8 mouse cellular contexts compared by ENCODE assay signal in genomic region chr4:144999903-145000382, GRCm38 (mm10).
DNase-seq lines count a peak whose midpoint lies in the region; ATAC-seq and TF ChIP-seq lines count a peak whose summit lies in the region.

No protein-coding gene starts in this region.

- no peak overlapping the region for H3K9ac ChIP-seq in forebrain, embryonic 14.5 days (ENCODE audit: low read length)
- H3K9ac ChIP-seq in hindbrain, embryonic 14.5 days = no peak overlapping the region
- H3K9ac ChIP-seq in liver, adult 2 months (ENCODE audit: low read depth, low read length) = no peak overlapping the region; the same call in 1 of the 2 replicates
- no peak overlapping the region for H3K9ac ChIP-seq in midbrain, postnatal 0 days (replicated peaks; ENCODE audit: low read length, poor library complexity, severe bottlenecking)

- 21% methylated on average over 20 of the region's 20 CpGs for WGBS in forebrain, embryonic 14.5 days
- 35% methylated on average over 20 of the region's 20 CpGs for WGBS in hindbrain, embryonic 14.5 days
- 5% methylated on average over 20 of the region's 20 CpGs for WGBS in liver, adult 2 months
- WGBS in midbrain, postnatal 0 days = 57% methylated on average over 20 of the region's 20 CpGs

- H3K4me2 ChIP-seq in forebrain, embryonic 14.5 days (ENCODE audit: low read length) = no peak overlapping the region
- H3K4me2 ChIP-seq in hindbrain, embryonic 14.5 days (replicated peaks) = no peak overlapping the region
- H3K4me2 ChIP-seq in midbrain, postnatal 0 days (ENCODE audit: low read depth, low read length, poor library complexity, severe bottlenecking) = no peak overlapping the region

- H3K27me3 ChIP-seq in forebrain, embryonic 14.5 days (replicated peaks; ENCODE audit: control insufficient read depth, insufficient read depth, low read length) = no peaks in the 10 kb centered on the region
- no peaks in the 10 kb centered on the region for H3K27me3 ChIP-seq in hindbrain, embryonic 14.5 days (ENCODE audit: control insufficient read depth, insufficient read depth, low read length)
- H3K27me3 ChIP-seq in liver, adult 2 months (ENCODE audit: control insufficient read depth, insufficient read depth, low read length) = no peaks in the 10 kb centered on the region
- H3K27me3 ChIP-seq in midbrain, postnatal 0 days (ENCODE audit: insufficient read depth, low read length) = no peaks in the 10 kb centered on the region

- H3K4me3 ChIP-seq in forebrain, embryonic 14.5 days (ENCODE audit: low read depth, low read length) = no peak overlapping the region
- H3K4me3 ChIP-seq in hindbrain, embryonic 14.5 days (replicated peaks; ENCODE audit: low read length) = no peak overlapping the region
- no peak overlapping the region for H3K4me3 ChIP-seq in liver, adult 2 months (ENCODE audit: insufficient read depth, low read depth, low read length)
- H3K4me3 ChIP-seq in midbrain, postnatal 0 days (ENCODE audit: low read depth, low read length) = no peak overlapping the region

- no peaks in the 10 kb centered on the region for H3K9me3 ChIP-seq in forebrain, embryonic 14.5 days (replicated peaks; ENCODE audit: control insufficient read depth, low read length)
- no peaks in the 10 kb centered on the region for H3K9me3 ChIP-seq in hindbrain, embryonic 14.5 days (ENCODE audit: control insufficient read depth, low read length)
- H3K9me3 ChIP-seq in midbrain, postnatal 0 days (ENCODE audit: low read length) = no peaks in the 10 kb centered on the region

- TF ChIP-seq CTCF in liver, adult 2 months (IDR thresholded peaks at IDR 0.05; ENCODE audit: low read depth, low read length) = no peak
- TF ChIP-seq CTCF in midbrain, postnatal 0 days (IDR thresholded peaks at IDR 0.05) = no peak

- H3K4me1 ChIP-seq in forebrain, embryonic 14.5 days (ENCODE audit: control insufficient read depth, insufficient read depth, low read length) = peaks cover 9% of the 10 kb centered on the region; the same call in 1 of the 2 replicates
- H3K4me1 ChIP-seq in hindbrain, embryonic 14.5 days (replicated peaks; ENCODE audit: control insufficient read depth, insufficient read depth, low read length) = peaks cover 14% of the 10 kb centered on the region
- H3K4me1 ChIP-seq in liver, adult 2 months (ENCODE audit: control insufficient read depth, insufficient read depth, low read length) = peaks cover 30% of the 10 kb centered on the region
- H3K4me1 ChIP-seq in midbrain, postnatal 0 days (ENCODE audit: insufficient read depth, low read length) = peaks cover 2% of the 10 kb centered on the region; the same call in 1 of the 2 replicates

- no peak for TF ChIP-seq POLR2A in liver, adult 2 months (IDR thresholded peaks at IDR 0.05; ENCODE audit: extremely low read depth, insufficient read depth, low read length)

- peak; percentile 89 for DNase-seq in 416B (ENCODE audit: low read depth)
- peak; percentile 49 to 62 for DNase-seq in adrenal gland, adult 18-20 months (ENCODE audit: low spot score in 2 of 2)
- peak; percentile 69 for DNase-seq in forebrain, embryonic 14.5 days (ENCODE audit: low spot score)
- DNase-seq in hindbrain, embryonic 14.5 days (ENCODE audit: low spot score) = peak; percentile 66
- DNase-seq in liver, adult 2 months (ENCODE audit: extremely low read depth, low read depth, low spot score) = peak; percentile 93
- peak; percentile 38 for DNase-seq in midbrain, postnatal 0 days (ENCODE audit: low spot score)
- DNase-seq in urinary bladder, postnatal 14 days (ENCODE audit: low spot score) = peak; percentile 91

- peak; percentile 66 for ATAC-seq in forebrain, embryonic 14.5 days
- peak; percentile 60; the same call in 1 of the 2 replicates for ATAC-seq in hindbrain, embryonic 14.5 days (ENCODE audit: low FRiP score)
- no peak for ATAC-seq in midbrain, postnatal 0 days (ENCODE audit: low FRiP score)
- no peak for ATAC-seq in inflammation-experienced regulatory T-cells, adult 6 months

- H3K36me3 ChIP-seq in forebrain, embryonic 14.5 days (ENCODE audit: control insufficient read depth, insufficient read depth, low read length) = no peaks in the 10 kb centered on the region
- H3K36me3 ChIP-seq in hindbrain, embryonic 14.5 days (replicated peaks; ENCODE audit: control insufficient read depth, insufficient read depth) = no peaks in the 10 kb centered on the region
- no peaks in the 10 kb centered on the region for H3K36me3 ChIP-seq in liver, adult 2 months (ENCODE audit: control insufficient read depth, insufficient read depth, low read length)
- H3K36me3 ChIP-seq in midbrain, postnatal 0 days (ENCODE audit: insufficient read depth, low read length) = no peaks in the 10 kb centered on the region

- no peak overlapping the region for H3K27ac ChIP-seq in forebrain, embryonic 14.5 days (ENCODE audit: low read depth, low read length)
- H3K27ac ChIP-seq in hindbrain, embryonic 14.5 days = peak overlapping the region; percentile 21; the same call in 1 of the 2 replicates
- H3K27ac ChIP-seq in liver, adult 2 months (replicated peaks; ENCODE audit: insufficient read depth, low read depth, low read length) = peak overlapping the region; percentile 68
- H3K27ac ChIP-seq in midbrain, postnatal 0 days (ENCODE audit: low read depth, low read length) = no peak overlapping the region

- H3K79me2 ChIP-seq in liver, adult 2 months (ENCODE audit: control insufficient read depth, insufficient read depth, low read length) = 0 out of 2 replicates have a peak, but pooled peaks cover 6% of the 10 kb centered on the region

Comparison
In these comparisons a context has a peak if more than half of its experiments do, and no peak if none do; other contexts are left out.
1. DNase-seq: peak in every context shown above with its lines; median percentile 93 in liver, adult 2 months; 91 in urinary bladder, postnatal 14 days; 89 in 416B; 69 in forebrain, embryonic 14.5 days; 66 in hindbrain, embryonic 14.5 days; 56 in adrenal gland, adult 18-20 months; 38 in midbrain, postnatal 0 days.
2. ATAC-seq: peak in forebrain, embryonic 14.5 days (single experiment) and hindbrain, embryonic 14.5 days (single experiment); none in midbrain, postnatal 0 days (single experiment) and inflammation-experienced regulatory T-cells, adult 6 months (single experiment).
3. H3K27ac ChIP-seq: peak in hindbrain, embryonic 14.5 days (single experiment) and liver, adult 2 months (single experiment); none in forebrain, embryonic 14.5 days (single experiment) and midbrain, postnatal 0 days (single experiment).